Mouse (Mus musculus) liver, embryonic 12.5 days (tissue): ENCODE measurements around the gene Celf5. TPM values are rescaled to one million over a fixed set of nuclear protein-coding genes. Genes with fewer than 3 reads are reported as not detected.

Experiments used
- ATAC-seq: fragments of 200-750 bp; cut with Nextera tagmentation; 2 replicates; pipeline ENCODE4 v1.8.0; 2017; ENCODE audit warnings: moderate number of reproducible peaks, mild to moderate bottlenecking, moderate library complexity
- H3K27ac ChIP-seq: fragments of 300-500 bp; sonication (generic); 2 replicates; pipeline ENCODE4 v1.5.1; 2016; ENCODE audit warnings: mild to moderate bottlenecking
- H3K27me3 ChIP-seq: fragments of 300-500 bp; sonication (generic); replicated peaks from 2 replicates; pipeline ENCODE4 v1.6.1; 2016; ENCODE audit warnings: mild to moderate bottlenecking, moderate library complexity
- H3K36me3 ChIP-seq: fragments of 300-500 bp; sonication (generic); 2 replicates; pipeline ENCODE4 v1.6.1; 2016; ENCODE audit warnings: mild to moderate bottlenecking, moderate library complexity
- H3K4me1 ChIP-seq: fragments of 300-500 bp; sonication (generic); 2 replicates; pipeline ENCODE4 v1.6.1; 2016
- H3K4me2 ChIP-seq: fragments of 300-500 bp; sonication (generic); 2 replicates; pipeline ENCODE4 v1.6.1; 2016; ENCODE audit warnings: mild to moderate bottlenecking, moderate library complexity
- H3K4me3 ChIP-seq: fragments of 300-500 bp; sonication (generic); 2 replicates; pipeline ENCODE4 v1.5.1; 2016; ENCODE audit warnings: mild to moderate bottlenecking, moderate library complexity
- H3K9ac ChIP-seq: fragments of 300-500 bp; sonication (generic); 2 replicates; pipeline ENCODE4 v1.6.1; 2016; ENCODE audit warnings: mild to moderate bottlenecking, moderate library complexity
- H3K9me3 ChIP-seq: fragments of 300-500 bp; sonication (generic); replicated peaks from 2 replicates; pipeline ENCODE4 v1.6.1; 2016; ENCODE audit warnings: mild to moderate bottlenecking, moderate library complexity
- WGBS: fragments of 180-500 bp; shearing (Covaris S2); methylation state at CpG from one replicate; pipeline ENCODE4 v1.1.7; 2016; ENCODE audit not compliant: insufficient replicate concordance; 5-methylcytosine and 5-hydroxymethylcytosine counted together
- polyA plus RNA-seq: library from polyadenylated mRNA; unstranded; fragments of >200 nt; fragmentation: Nextera tagmentation; extraction: Ambion mirVana; gene quantifications from 2 replicates; pipeline ENCODE4 v1.2.1, GENCODE M21; 2016

Gene Celf5
- polyA plus RNA-seq, 1 experiment from 2014 or later = 0.05 TPM

GRCm38 (mm10) chr10:81466881-81467280 lies 15.6 kb downstream of the Celf5 start:
- Histone ChIP-seq H3K27ac (no peak overlapping the region), H3K27me3 (peaks cover 100% of the 10 kb centered on the region), H3K36me3 (no peaks in the 10 kb centered on the region), H3K4me3 (no peak overlapping the region), H3K4me2 (no peak overlapping the region), H3K9me3 (no peaks in the 10 kb centered on the region), H3K9ac (no peak overlapping the region), H3K4me1 (peaks cover 25% of the 10 kb centered on the region)
- no peak for ATAC-seq
- WGBS = 55% methylated on average over 14 of the region's 14 CpGs

DNA sequence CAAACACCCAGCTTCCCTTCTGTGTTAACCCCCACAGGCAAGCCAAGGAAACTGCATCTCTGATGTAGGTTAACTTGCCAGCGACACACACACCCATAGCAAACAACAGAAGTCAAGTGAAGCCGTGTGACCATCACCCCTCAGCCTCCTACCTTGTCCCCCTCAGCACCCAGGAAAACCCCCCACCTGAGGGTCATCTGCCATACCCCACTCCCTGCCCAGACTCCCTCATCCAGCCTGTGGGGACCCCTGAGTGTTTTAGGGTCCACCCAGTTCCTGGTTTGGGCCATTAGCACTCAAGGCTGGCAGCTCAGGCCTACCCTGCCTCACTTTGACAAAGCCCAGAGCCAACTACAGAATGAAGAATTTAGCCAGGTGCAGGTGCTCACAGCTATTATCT lies 16.4 kb downstream of the Celf5 start:
- H3K4me2 ChIP-seq = no peak overlapping the region
- H3K27ac ChIP-seq = no peak overlapping the region
- H3K36me3 ChIP-seq = no peaks in the 10 kb centered on the region
- peaks cover 100% of the 10 kb centered on the region for H3K27me3 ChIP-seq
- H3K9ac ChIP-seq = no peak overlapping the region
- no peaks in the 10 kb centered on the region for H3K9me3 ChIP-seq
- H3K4me3 ChIP-seq = no peak overlapping the region
- 54% methylated on average over 2 of the region's 2 CpGs for WGBS
- ATAC-seq = no peak
- H3K4me1 ChIP-seq = peaks cover 28% of the 10 kb centered on the region

- peak overlapping the region; percentile 63 for H3K4me2 ChIP-seq
- peaks cover 28% of the 10 kb centered on the region for H3K4me1 ChIP-seq
- H3K4me3 ChIP-seq = no peak overlapping the region
- WGBS = 2% methylated on average over 5 of the region's 5 CpGs
- peak; percentile 47 for ATAC-seq
- H3K9me3 ChIP-seq = no peaks in the 10 kb centered on the region
- H3K27ac ChIP-seq = no peak overlapping the region
- peaks cover 100% of the 10 kb centered on the region for H3K27me3 ChIP-seq
- no peaks in the 10 kb centered on the region for H3K36me3 ChIP-seq
- no peak overlapping the region for H3K9ac ChIP-seq
Observed at GRCm38 (mm10) chr10:81465265-81465645, 17.3 kb downstream of the Celf5 start.

GRCm38 (mm10) chr10:81464405-81465264 lies 17.9 kb downstream of the Celf5 start:
- Histone ChIP-seq H3K36me3 (no peaks in the 10 kb centered on the region), H3K27ac (no peak overlapping the region), H3K9me3 (no peaks in the 10 kb centered on the region), H3K4me2 (peak overlapping the region; percentile 63), H3K9ac (no peak overlapping the region), H3K4me3 (peak overlapping the region; percentile 31), H3K4me1 (peaks cover 28% of the 10 kb centered on the region), H3K27me3 (peaks cover 100% of the 10 kb centered on the region)
- ATAC-seq = peak; percentile 84
- 3% methylated on average over 33 of the region's 33 CpGs for WGBS

DNA sequence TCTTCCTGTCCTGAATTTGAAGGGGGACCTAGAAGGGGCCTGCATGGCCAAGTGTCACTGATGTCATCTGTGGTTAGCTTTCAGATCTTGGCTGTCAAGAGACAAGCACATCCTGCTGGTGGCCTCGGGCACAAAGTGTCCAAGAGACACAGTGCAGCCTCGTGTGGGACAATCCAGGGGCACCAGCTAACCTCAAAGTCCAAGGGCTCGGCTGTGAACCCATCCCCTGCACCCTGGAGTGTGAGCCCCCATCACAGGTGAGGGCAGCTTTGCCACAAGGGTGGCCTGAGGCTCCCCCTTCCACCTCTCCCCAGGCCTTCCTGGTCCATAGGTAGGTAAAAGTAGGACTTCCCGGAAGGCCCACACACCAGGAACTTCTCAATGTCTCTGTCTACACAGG lies 19.0 kb downstream of the Celf5 start:
- 36% methylated on average over 4 of the region's 4 CpGs for WGBS
- no peak for ATAC-seq
- peak overlapping the region; percentile 63; the same call in 1 of the 2 replicates for H3K4me2 ChIP-seq

GRCm38 (mm10) chr10:81462917-81463316 lies 19.6 kb downstream of the Celf5 start:
- Histone ChIP-seq H3K4me2 (no peak overlapping the region), H3K27me3 (peaks cover 99% of the 10 kb centered on the region), H3K9me3 (no peaks in the 10 kb centered on the region), H3K27ac (no peak overlapping the region), H3K4me1 (peaks cover 28% of the 10 kb centered on the region), H3K4me3 (no peak overlapping the region), H3K36me3 (no peaks in the 10 kb centered on the region), H3K9ac (no peak overlapping the region)
- no peak for ATAC-seq
- whole genome bisulfite sequencing = 64% methylated on average over 7 of the region's 7 CpGs

More for the DNA sequence above, 19.0 kb downstream of the Celf5 start:
- peaks cover 100% of the 10 kb centered on the region for H3K27me3 ChIP-seq
- H3K9ac ChIP-seq = no peak overlapping the region
- H3K4me1 ChIP-seq = peaks cover 28% of the 10 kb centered on the region
- H3K9me3 ChIP-seq = no peaks in the 10 kb centered on the region
- H3K36me3 ChIP-seq = no peaks in the 10 kb centered on the region
- no peak overlapping the region for H3K27ac ChIP-seq
- H3K4me3 ChIP-seq = no peak overlapping the region

DNA sequence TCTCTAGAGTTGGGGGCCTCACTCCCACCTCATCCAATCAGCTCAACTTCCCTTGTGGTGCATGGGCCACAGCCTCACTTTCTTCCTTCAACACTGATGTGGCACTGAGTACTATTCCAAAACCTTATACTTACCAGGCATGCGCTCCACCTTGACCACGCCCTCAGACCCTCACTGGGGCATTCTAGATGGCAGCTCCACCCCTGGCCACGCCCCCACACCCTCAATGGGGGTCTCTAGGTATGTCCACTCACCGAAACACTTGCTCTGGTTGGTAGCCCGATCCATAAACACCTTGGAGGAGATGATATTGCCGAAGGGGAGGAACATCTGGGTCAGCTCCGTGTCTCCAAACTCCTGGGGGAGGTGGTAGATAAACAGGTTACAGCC lies 20.1 kb downstream of the Celf5 start:
- Histone ChIP-seq H3K36me3 (no peaks in the 10 kb centered on the region), H3K4me3 (no peak overlapping the region), H3K27me3 (peaks cover 99% of the 10 kb centered on the region), H3K4me1 (peaks cover 28% of the 10 kb centered on the region), H3K27ac (no peak overlapping the region), H3K9ac (no peak overlapping the region), H3K9me3 (no peaks in the 10 kb centered on the region), H3K4me2 (0 out of 2 replicates have a peak overlapping the region, but pooled peaks have one; percentile 28)
- WGBS = 32% methylated on average over 7 of the region's 7 CpGs
- no peak for ATAC-seq

DNA sequence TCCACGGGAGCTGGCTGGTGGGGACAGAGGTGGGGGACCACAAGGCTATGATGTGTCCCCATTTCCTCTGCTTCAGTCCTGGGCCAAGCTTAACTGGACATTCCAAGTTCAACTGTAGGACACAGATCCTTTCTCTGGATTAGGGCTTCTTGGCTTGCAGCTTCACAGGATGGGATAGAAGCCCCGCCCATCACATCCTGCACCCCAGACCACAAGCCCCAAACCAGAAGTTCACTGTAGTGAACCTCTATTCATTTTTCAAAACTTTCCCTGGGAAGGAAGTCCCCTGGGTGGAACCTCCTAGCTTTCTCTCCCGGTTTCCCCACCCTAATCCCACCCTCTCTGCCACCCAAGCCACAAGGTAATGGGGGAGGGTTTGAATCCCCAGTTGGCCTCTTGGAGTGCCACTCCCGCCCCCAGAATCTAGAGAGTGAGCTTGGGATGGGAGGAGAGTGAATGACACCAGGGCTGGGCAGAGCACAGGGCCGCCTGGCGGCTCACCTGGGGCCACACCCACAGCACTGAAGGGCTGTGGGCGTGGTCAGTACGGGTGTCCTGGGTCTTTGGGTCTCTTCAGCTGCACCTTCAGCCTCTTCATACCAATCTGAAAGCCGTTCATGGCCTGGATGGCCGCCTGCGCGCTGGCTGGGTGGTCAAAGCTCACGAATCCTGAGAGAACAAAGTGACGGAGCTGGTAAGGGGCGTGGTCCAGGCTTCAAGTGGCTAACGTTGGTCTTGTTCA lies 20.7 kb downstream of the Celf5 start:
- Histone ChIP-seq H3K9me3 (no peaks in the 10 kb centered on the region), H3K4me2 (peak overlapping the region; percentile 28), H3K27ac (no peak overlapping the region), H3K36me3 (no peaks in the 10 kb centered on the region), H3K4me3 (no peak overlapping the region), H3K9ac (no peak overlapping the region), H3K27me3 (peaks cover 99% of the 10 kb centered on the region), H3K4me1 (peaks cover 34% of the 10 kb centered on the region)
- WGBS = 5% methylated on average over 16 of the region's 16 CpGs
- no peak for ATAC-seq

DNA sequence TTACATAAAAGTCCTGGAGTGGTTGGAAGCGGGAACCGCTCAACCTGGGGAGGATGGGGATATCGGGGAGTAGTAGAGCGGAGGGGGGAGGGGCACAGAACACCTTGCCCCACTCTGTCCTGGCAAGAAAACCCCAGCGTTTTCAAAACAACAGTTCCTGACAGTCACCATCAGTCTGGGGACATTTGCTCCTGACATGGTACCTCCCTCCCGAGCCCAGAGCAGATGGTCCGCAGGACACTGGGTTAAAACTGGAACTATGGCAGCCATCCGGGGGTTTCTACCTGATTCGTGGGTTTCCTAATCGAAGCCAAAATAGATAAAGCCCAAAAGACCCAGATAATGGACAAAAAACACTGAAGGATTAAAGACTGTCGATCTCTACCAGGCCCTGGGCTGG lies 21.6 kb downstream of the Celf5 start:
- Histone ChIP-seq H3K9me3 (no peaks in the 10 kb centered on the region), H3K27me3 (peaks cover 99% of the 10 kb centered on the region), H3K4me2 (no peak overlapping the region), H3K4me3 (no peak overlapping the region), H3K27ac (no peak overlapping the region), H3K9ac (no peak overlapping the region), H3K4me1 (peaks cover 34% of the 10 kb centered on the region), H3K36me3 (no peaks in the 10 kb centered on the region)
- ATAC-seq = no peak
- 26% methylated on average over 11 of the region's 11 CpGs for WGBS

GRCm38 (mm10) chr10:81460471-81460870 lies 22.0 kb downstream of the Celf5 start:
- Histone ChIP-seq H3K9me3 (no peaks in the 10 kb centered on the region), H3K27me3 (peaks cover 99% of the 10 kb centered on the region), H3K4me1 (peaks cover 33% of the 10 kb centered on the region), H3K4me2 (no peak overlapping the region), H3K9ac (no peak overlapping the region), H3K27ac (no peak overlapping the region), H3K4me3 (no peak overlapping the region), H3K36me3 (no peaks in the 10 kb centered on the region)
- 25% methylated on average over 20 of the region's 20 CpGs for WGBS
- ATAC-seq = no peak

GRCm38 (mm10) chr10:81459399-81459798 lies 23.1 kb downstream of the Celf5 start:
- no peaks in the 10 kb centered on the region for H3K9me3 ChIP-seq
- H3K4me1 ChIP-seq = peaks cover 23% of the 10 kb centered on the region
- H3K4me2 ChIP-seq = no peak overlapping the region
- H3K27ac ChIP-seq = no peak overlapping the region
- H3K4me3 ChIP-seq = no peak overlapping the region
- no peak for ATAC-seq
- H3K36me3 ChIP-seq = no peaks in the 10 kb centered on the region
- H3K9ac ChIP-seq = no peak overlapping the region
- 63% methylated on average over 21 of the region's 21 CpGs for WGBS
- peaks cover 99% of the 10 kb centered on the region for H3K27me3 ChIP-seq

GRCm38 (mm10) chr10:81458267-81458666 lies 24.2 kb downstream of the Celf5 start:
- peaks cover 99% of the 10 kb centered on the region for H3K27me3 ChIP-seq
- no peak overlapping the region for H3K27ac ChIP-seq
- no peak overlapping the region for H3K4me2 ChIP-seq
- 58% methylated on average over 6 of the region's 6 CpGs for WGBS
- H3K9ac ChIP-seq = no peak overlapping the region
- no peaks in the 10 kb centered on the region for H3K9me3 ChIP-seq
- H3K36me3 ChIP-seq = no peaks in the 10 kb centered on the region
- no peak for ATAC-seq
- no peak overlapping the region for H3K4me3 ChIP-seq
- H3K4me1 ChIP-seq = peaks cover 16% of the 10 kb centered on the region
